In genomic region chr17:27551393-27551940, GRCm38 (mm10) we compare ENCODE assay signal across 21 mouse cellular contexts. TPM values are rescaled to one million over a fixed set of nuclear protein-coding genes. Genes with fewer than 3 reads are reported as not detected.
DNase-seq lines count a peak whose midpoint lies in the region; ATAC-seq and TF ChIP-seq lines count a peak whose summit lies in the region.
"Had no signal": no experiment of that assay in that cellular context is flagged by ENCODE, and none has a peak within 500 bp of the region (broad histone marks: within the 10 kb centered on the region; RNA-seq: fewer than 3 reads in every experiment).

No protein-coding gene starts in this region.

- WGBS in liver, embryonic 12.5 days (ENCODE audit: insufficient replicate concordance), result 44% methylated on average over 10 of the region's 10 CpGs
- 54% methylated on average over 10 of the region's 10 CpGs for WGBS in limb, embryonic 10.5 days

- peaks cover 59% of the 10 kb centered on the region for H3K4me1 ChIP-seq in liver, embryonic 12.5 days
- peaks cover 15 to 43% of the 10 kb centered on the region in 2 experiments for H3K4me1 ChIP-seq in CH12.LX (ENCODE audit: control insufficient read depth in 1 of 2, insufficient read depth in 2 of 2)
- peaks cover 69% of the 10 kb centered on the region for H3K4me1 ChIP-seq in limb, embryonic 10.5 days

- peak; percentile 19 for TF ChIP-seq RAD21 in CH12.LX (IDR thresholded peaks at IDR 0.05; ENCODE audit: low read depth, low read length)

- DNase-seq in liver (no peak), CH12.LX (ENCODE audit: extremely low read depth) (no peak), ES-CJ7 (ENCODE audit: low read depth, low spot score) (peak; percentile 64)
- DNase-seq in limb, embryonic 10.5 days (ENCODE audit: low spot score), result no peak
- DNase-seq in gastrocnemius, postnatal 14 days, result no peak
- DNase-seq in thymus, postnatal 25 days, result no peak
- DNase-seq: adrenal gland, postnatal 14 days; cerebellum, adult 11-12 months; cerebellum, postnatal 36 days; kidney, postnatal 4 days had no signal

- peaks cover 8% of the 10 kb centered on the region; the same call in 1 of the 2 replicates for H3K27me3 ChIP-seq in liver, embryonic 12.5 days (replicated peaks)
- H3K27me3 ChIP-seq in CH12.LX (replicated peaks), result peaks cover 24% of the 10 kb centered on the region
- H3K27me3 ChIP-seq in limb, embryonic 10.5 days (ENCODE audit: low read depth, poor library complexity, severe bottlenecking), result peaks cover 3% of the 10 kb centered on the region; the same call in 1 of the 2 replicates
- H3K27me3 ChIP-seq: limb, embryonic 12.5 days had no signal

- TF ChIP-seq CTCF in CH12.LX (conservative IDR thresholded peaks at IDR 0.05 in 1 of 2, IDR thresholded peaks at IDR 0.05 in 1 of 2; ENCODE audit: low read depth in 2 of 2, low read length in 2 of 2), result peak in 1 of 2 experiments; percentile 52; a peak in 2 of 4 replicates

- H3K4me3 ChIP-seq in liver, embryonic 12.5 days, result no peak overlapping the region
- H3K4me3 ChIP-seq in CH12.LX (replicated peaks in 1 of 3; ENCODE audit: low read depth in 2 of 3, low read length in 2 of 3, poor library complexity in 1 of 3), result no peak overlapping the region
- no peak overlapping the region for H3K4me3 ChIP-seq in limb, embryonic 10.5 days
- H3K4me3 ChIP-seq: heart, embryonic 13.5 days; hindbrain, embryonic 13.5 days; limb, embryonic 12.5 days; liver, embryonic 15.5 days had no signal

- no peaks in the 10 kb centered on the region for H3K79me2 ChIP-seq in CH12.LX (replicated peaks; ENCODE audit: control insufficient read depth, extremely low read depth, insufficient read depth, poor library complexity, severe bottlenecking)

- 0 out of 2 replicates have a peak overlapping the region, but pooled peaks have one; percentile 64 for H3K27ac ChIP-seq in liver, embryonic 12.5 days
- H3K27ac ChIP-seq in CH12.LX (ENCODE audit: insufficient read depth, low read depth), result no peak overlapping the region
- peak overlapping the region; percentile 65 for H3K27ac ChIP-seq in limb, embryonic 10.5 days
- H3K27ac ChIP-seq: heart, embryonic 13.5 days; hindbrain, embryonic 13.5 days; liver, embryonic 15.5 days had no signal

- H3K36me3 ChIP-seq in liver, embryonic 12.5 days, result no peaks in the 10 kb centered on the region
- H3K36me3 ChIP-seq in CH12.LX (replicated peaks in 1 of 2; ENCODE audit: control insufficient read depth in 1 of 2, insufficient read depth in 1 of 2, low read length in 1 of 2), result no peaks in the 10 kb centered on the region
- no peaks in the 10 kb centered on the region for H3K36me3 ChIP-seq in limb, embryonic 10.5 days
- H3K36me3 ChIP-seq: heart, embryonic 13.5 days; hindbrain, embryonic 13.5 days; limb, embryonic 12.5 days; liver, embryonic 15.5 days had no signal

- intact Hi-C loops in gastrocnemius, postnatal 14 days (cut with DNase I; ENCODE audit: low total_unique reads), result no loop called here

- no peak for TF ChIP-seq EP300 in CH12.LX (IDR thresholded peaks at IDR 0.05; ENCODE audit: low read length)

- H3K9ac ChIP-seq in liver, embryonic 12.5 days, result no peak overlapping the region
- no peak overlapping the region for H3K9ac ChIP-seq in CH12.LX (ENCODE audit: insufficient read depth, low read depth)
- H3K9ac ChIP-seq: heart, embryonic 13.5 days; hindbrain, embryonic 13.5 days; limb, embryonic 12.5 days; liver, embryonic 15.5 days had no signal

- in situ Hi-C loops in CH12.LX (cut with MboI; ENCODE audit: low pct_ligation_motif_present, low pct_unique_long_range_greater_than_20kb, low sequenced_read_pairs), result no loop called here

- no peak for TF ChIP-seq POLR2A in CH12.LX (IDR thresholded peaks at IDR 0.05; ENCODE audit: low read depth, low read length)

- H3K9me3 ChIP-seq in liver, embryonic 12.5 days (replicated peaks), result no peaks in the 10 kb centered on the region
- H3K9me3 ChIP-seq in CH12.LX (replicated peaks; ENCODE audit: low read length), result peaks cover 8% of the 10 kb centered on the region
- H3K9me3 ChIP-seq in limb, embryonic 10.5 days (replicated peaks), result no peaks in the 10 kb centered on the region
- H3K9me3 ChIP-seq: heart, embryonic 13.5 days; hindbrain, embryonic 13.5 days; limb, embryonic 12.5 days; liver, embryonic 15.5 days had no signal

- H3K4me2 ChIP-seq in liver, embryonic 12.5 days, result no peak overlapping the region
- no peak overlapping the region for H3K4me2 ChIP-seq in CH12.LX (ENCODE audit: insufficient read depth, low read depth, poor library complexity, severe bottlenecking)
- H3K4me2 ChIP-seq: heart, embryonic 13.5 days; hindbrain, embryonic 13.5 days; limb, embryonic 12.5 days; liver, embryonic 15.5 days had no signal

- dilution Hi-C loops in CH12.LX (cut with MboI; ENCODE audit: extremely low pct_ligation_motif_present, extremely low pct_unique_long_range_greater_than_20kb, low sequenced_read_pairs), result no loop called here

- no peak for ATAC-seq in liver, embryonic 12.5 days
- ATAC-seq: activated CD4-positive, CD25-positive, alpha-beta regulatory T cell, adult 4 months; CD4-positive, CD25-positive, alpha-beta regulatory T cell, adult 4 months; forebrain, embryonic 14.5 days; lung, postnatal 0 days had no signal

TF ChIP-seq in CH12.LX, 34 proteins besides CTCF, POLR2A, EP300 and RAD21:
- TF ChIP-seq CHD2 (IDR thresholded peaks at IDR 0.05; ENCODE audit: low read length) (peak; percentile 43), IRF4 (IDR thresholded peaks at IDR 0.05; ENCODE audit: low read depth, low read length) (0 out of 2 replicates have a peak, but pooled peaks have one; percentile 24), ELF1 (IDR thresholded peaks at IDR 0.05; ENCODE audit: low read depth, low read length) (no peak)

RNA-seq across cellular contexts. Expression of gene Hmga1, which starts 4.8 kb away (rescaled TPM):
- polyA plus RNA-seq in liver, embryonic 12.5 days (2016; fragmentation: Nextera tagmentation; extraction: Ambion mirVana), result 295 and 306 TPM in 2 replicates
- 88.7 and 117 TPM in 2 replicates for total RNA-seq in CH12.LX (2012; rRNA removed)
- total RNA-seq in CH12.LX (2014; rRNA removed), result 42.8 and 43.8 TPM in 2 replicates
- polyA plus RNA-seq in CH12.LX (2012; ENCODE audit: insufficient read length, low read depth), result 83.7 and 125 TPM in 2 replicates
- 904 and 1,218 TPM in 2 replicates for polyA plus RNA-seq in limb, embryonic 10.5 days (2016; fragmentation: Nextera tagmentation; extraction: Ambion mirVana)
- total RNA-seq in gastrocnemius, postnatal 14 days (2021), result 10 to 100 TPM; 17.2 to 18.7 TPM

RNA-seq across cellular contexts. Expression of gene AI413582, which starts 14.1 kb away (rescaled TPM):
- polyA plus RNA-seq in liver, embryonic 12.5 days (2016; fragmentation: Nextera tagmentation; extraction: Ambion mirVana), result 14.1 and 16.8 TPM in 2 replicates
- total RNA-seq in CH12.LX (2012; rRNA removed), result 23.2 and 30.2 TPM in 2 replicates
- 14.0 and 14.6 TPM in 2 replicates for total RNA-seq in CH12.LX (2014; rRNA removed)
- 34.5 and 43.6 TPM in 2 replicates for polyA plus RNA-seq in CH12.LX (2012; ENCODE audit: insufficient read length, low read depth)
- polyA plus RNA-seq in limb, embryonic 10.5 days (2016; fragmentation: Nextera tagmentation; extraction: Ambion mirVana), result 9.4 TPM in 2 replicates
- 1 to 10 TPM; 2.6 to 4.4 TPM for total RNA-seq in gastrocnemius, postnatal 14 days (2021)

RNA-seq across cellular contexts. Expression of gene Grm4, which starts 30.3 kb away (rescaled TPM):
- polyA plus RNA-seq in liver, embryonic 12.5 days (2016; fragmentation: Nextera tagmentation; extraction: Ambion mirVana), result 0.05 TPM in 1 of 2 replicates, not detected in the other
- total RNA-seq in CH12.LX (2012; rRNA removed) (not detected in 2 replicates), CH12.LX (2014; rRNA removed) (not detected in 2 replicates)
- not detected in 2 replicates for polyA plus RNA-seq in CH12.LX (2012; ENCODE audit: insufficient read length, low read depth)
- polyA plus RNA-seq in limb, embryonic 10.5 days (2016; fragmentation: Nextera tagmentation; extraction: Ambion mirVana), result 0.06 and 0.35 TPM in 2 replicates
- not detected for total RNA-seq in gastrocnemius, postnatal 14 days (2021)
- total RNA-seq: megakaryocyte-erythroid progenitor cell, adult 5-6 weeks; neutrophil, adult 5-6 weeks had no signal
- polyA plus RNA-seq: CD4-positive, CD25-positive, alpha-beta regulatory T cell, adult 4 months; lung, postnatal 0 days had no signal
